Comparison of ENCODE assay signal across 8 mouse cellular contexts in genomic region chr4:123282500-123282899, GRCm38 (mm10). TPM values are rescaled to one million over a fixed set of nuclear protein-coding genes. Genes with fewer than 3 reads are reported as not detected.
DNase-seq lines count a peak whose midpoint lies in the region; ATAC-seq and TF ChIP-seq lines count a peak whose summit lies in the region.

No protein-coding gene starts in this region.

- peak overlapping the region; percentile 75 for H3K4me2 ChIP-seq in lung, embryonic 16.5 days (ENCODE audit: low read depth, low read length)

- TF ChIP-seq CTCF in thymus, adult 2 months (IDR thresholded peaks at IDR 0.05; ENCODE audit: borderline replicate concordance, control insufficient read depth, extremely low read depth, insufficient read depth, low read length, poor library complexity), result peak; percentile 88

- peak overlapping the region; percentile 53 for H3K9ac ChIP-seq in lung, embryonic 16.5 days (ENCODE audit: low read length)

- peak; percentile 82 for ATAC-seq in frontal cortex, adult (ENCODE audit: low TSS enrichment)
- peak; percentile 97 for ATAC-seq in lung, embryonic 16.5 days (ENCODE audit: low read depth)

- peaks cover 25% of the 10 kb centered on the region for H3K4me1 ChIP-seq in hindbrain, embryonic 10.5 days (replicated peaks)
- H3K4me1 ChIP-seq in lung, embryonic 16.5 days (replicated peaks; ENCODE audit: control insufficient read depth, insufficient read depth, low read length), result peaks cover 19% of the 10 kb centered on the region
- H3K4me1 ChIP-seq in thymus, adult 2 months (replicated peaks; ENCODE audit: control insufficient read depth, insufficient read depth, low read length), result peaks cover 11% of the 10 kb centered on the region

- under 1% methylated on average over 25 of the region's 25 CpGs for WGBS in hindbrain, embryonic 10.5 days
- WGBS in lung, embryonic 16.5 days, result under 1% methylated on average over 25 of the region's 25 CpGs
- under 1% methylated on average over 25 of the region's 25 CpGs for WGBS in thymus, adult 2 months

- H3K4me3 ChIP-seq in hindbrain, embryonic 10.5 days, result peak overlapping the region; percentile 72
- peak overlapping the region; percentile 50 for H3K4me3 ChIP-seq in lung, embryonic 16.5 days (ENCODE audit: low read length)
- H3K4me3 ChIP-seq in thymus, adult 2 months (ENCODE audit: control insufficient read depth, insufficient read depth, low read length), result peak overlapping the region; percentile 80

- peaks cover 36% of the 10 kb centered on the region for H3K36me3 ChIP-seq in hindbrain, embryonic 10.5 days
- peaks cover 5% of the 10 kb centered on the region for H3K36me3 ChIP-seq in lung, embryonic 16.5 days (ENCODE audit: control insufficient read depth, insufficient read depth, low read length)
- peaks cover 3% of the 10 kb centered on the region for H3K36me3 ChIP-seq in thymus, adult 2 months (ENCODE audit: control insufficient read depth, insufficient read depth, low read length)

- peak; percentile 32; the same call in 1 of the 2 replicates for TF ChIP-seq POLR2A in thymus, adult 2 months (IDR thresholded peaks at IDR 0.05; ENCODE audit: control insufficient read depth, extremely low read depth, insufficient read depth, low read length, poor library complexity)

- peak; percentile 96 for DNase-seq in Muller cell, postnatal 12 days (ENCODE audit: inconsistent ontology term)
- DNase-seq in cerebellum, adult 9-10 months, result peak; percentile 89
- DNase-seq in hindbrain, embryonic 10.5 days (ENCODE audit: low spot score), result peak; percentile 89
- peak; percentile 51 for DNase-seq in layer of hippocampus, adult 9-10 months (ENCODE audit: low spot score)
- peak; percentile 87 for DNase-seq in ovary, adult 18-20 months (ENCODE audit: low spot score)
- peak; percentile 87 for DNase-seq in thymus, adult 2 months

- H3K27me3 ChIP-seq in hindbrain, embryonic 10.5 days (ENCODE audit: insufficient read depth, poor library complexity, severe bottlenecking), result no peaks in the 10 kb centered on the region
- no peaks in the 10 kb centered on the region for H3K27me3 ChIP-seq in lung, embryonic 16.5 days (ENCODE audit: control insufficient read depth, insufficient read depth, low read depth, low read length)
- no peaks in the 10 kb centered on the region for H3K27me3 ChIP-seq in thymus, adult 2 months (ENCODE audit: control insufficient read depth, insufficient read depth, low read length)

- H3K9me3 ChIP-seq in hindbrain, embryonic 10.5 days, result no peaks in the 10 kb centered on the region
- no peaks in the 10 kb centered on the region for H3K9me3 ChIP-seq in lung, embryonic 16.5 days (ENCODE audit: control insufficient read depth, low read length)

- peak overlapping the region; percentile 84 for H3K27ac ChIP-seq in hindbrain, embryonic 10.5 days
- H3K27ac ChIP-seq in lung, embryonic 16.5 days (ENCODE audit: low read length), result peak overlapping the region; percentile 46; the same call in 1 of the 2 replicates
- no peak overlapping the region for H3K27ac ChIP-seq in thymus, adult 2 months (ENCODE audit: control insufficient read depth, insufficient read depth, low read length)

RNA-seq across cellular contexts. Expression of gene Pabpc4, which starts 20.3 kb away (rescaled TPM):
- polyA plus RNA-seq in hindbrain, embryonic 10.5 days (2016; fragmentation: Nextera tagmentation; extraction: Ambion mirVana), result 36.2 and 51.2 TPM in 2 replicates
- 25.4 and 28.2 TPM in 2 replicates for polyA plus RNA-seq in lung, embryonic 16.5 days (2015; fragmentation: Nextera tagmentation; extraction: Ambion mirVana)
- 146 and 174 TPM in 2 replicates for polyA plus RNA-seq in thymus, adult 2 months (2012; rRNA removed)

RNA-seq across cellular contexts. Expression of gene Oxct2a, which starts 40.9 kb away (rescaled TPM):
- not detected in 2 replicates for polyA plus RNA-seq in hindbrain, embryonic 10.5 days (2016; fragmentation: Nextera tagmentation; extraction: Ambion mirVana)
- 0.11 TPM in 1 of 2 replicates, not detected in the other for polyA plus RNA-seq in lung, embryonic 16.5 days (2015; fragmentation: Nextera tagmentation; extraction: Ambion mirVana)
- 0.11 and 0.24 TPM in 2 replicates for polyA plus RNA-seq in thymus, adult 2 months (2012; rRNA removed)

RNA-seq across cellular contexts. Expression of gene Heyl, which starts 49.1 kb away (rescaled TPM):
- polyA plus RNA-seq in hindbrain, embryonic 10.5 days (2016; fragmentation: Nextera tagmentation; extraction: Ambion mirVana), result 11.5 and 21.7 TPM in 2 replicates
- polyA plus RNA-seq in lung, embryonic 16.5 days (2015; fragmentation: Nextera tagmentation; extraction: Ambion mirVana), result 26.2 and 31.8 TPM in 2 replicates
- 4.1 and 4.3 TPM in 2 replicates for polyA plus RNA-seq in thymus, adult 2 months (2012; rRNA removed)
